Mouse (Mus musculus) ES-Bruce4 (cell line): ENCODE results near the gene Plcb4. TPM values are rescaled to one million over a fixed set of nuclear protein-coding genes. Genes with fewer than 3 reads are reported as not detected.

Source experiments
- H3K27ac ChIP-seq: 2 replicates; pipeline ENCODE4 v1.5.1; 2012; ENCODE audit warnings: low read length, inconsistent platforms; ENCODE audit not compliant: insufficient read depth
- H3K27me3 ChIP-seq: 2 replicates; pipeline ENCODE4 v1.6.1; 2012; ENCODE audit warnings: mild to moderate bottlenecking, low read length, inconsistent platforms; ENCODE audit not compliant: control insufficient read depth, poor library complexity, insufficient read depth, severe bottlenecking
- H3K36me3 ChIP-seq: 2 replicates; pipeline ENCODE4 v1.6.1; 2012; ENCODE audit warnings: inconsistent platforms, mild to moderate bottlenecking, low read length, moderate library complexity; ENCODE audit not compliant: control insufficient read depth, poor library complexity, insufficient read depth, severe bottlenecking
- H3K4me1 ChIP-seq: one replicate; pipeline ENCODE4 v1.8.1; 2011; ENCODE audit warnings: low read length; ENCODE audit not compliant: control insufficient read depth, insufficient read depth
- H3K4me3 ChIP-seq: 2 replicates; pipeline ENCODE4 v1.5.1; 2011; ENCODE audit warnings: low read depth, mild to moderate bottlenecking, low read length
- H3K9ac ChIP-seq: 2 replicates; pipeline ENCODE4 v1.6.1; 2012; ENCODE audit warnings: low read depth, mild to moderate bottlenecking, inconsistent platforms; ENCODE audit not compliant: poor library complexity, severe bottlenecking
- H3K9me3 ChIP-seq: replicated peaks from 2 replicates; pipeline ENCODE4 v1.6.1; 2012; ENCODE audit warnings: mild to moderate bottlenecking, low read length, inconsistent platforms; ENCODE audit not compliant: control insufficient read depth, poor library complexity, insufficient read depth, severe bottlenecking
- CTCF ChIP-seq: IDR thresholded peaks from one replicate; pipeline ENCODE4 v1.8.1; 2011; ENCODE audit warnings: low read depth, low read length
- EP300 ChIP-seq: IDR thresholded peaks from 2 replicates; pipeline ENCODE4 v1.6.1; 2011; ENCODE audit warnings: low read depth, low read length; ENCODE audit not compliant: insufficient read depth
- POLR2A ChIP-seq: IDR thresholded peaks from one replicate; pipeline ENCODE4 v1.8.1; 2011; ENCODE audit warnings: low read length; ENCODE audit not compliant: insufficient read depth
- polyA plus RNA-seq: library from polyadenylated mRNA; stranded (reverse); fragments of >200 nt; gene quantifications from 2 replicates; pipeline ENCODE4 v1.2.4, GENCODE M21; 2011; ENCODE audit warnings: low read depth; ENCODE audit not compliant: missing spikeins, insufficient read depth, insufficient read length

Gene Plcb4
- polyA plus RNA-seq, 1 experiment, result 19.3 TPM

DNA sequence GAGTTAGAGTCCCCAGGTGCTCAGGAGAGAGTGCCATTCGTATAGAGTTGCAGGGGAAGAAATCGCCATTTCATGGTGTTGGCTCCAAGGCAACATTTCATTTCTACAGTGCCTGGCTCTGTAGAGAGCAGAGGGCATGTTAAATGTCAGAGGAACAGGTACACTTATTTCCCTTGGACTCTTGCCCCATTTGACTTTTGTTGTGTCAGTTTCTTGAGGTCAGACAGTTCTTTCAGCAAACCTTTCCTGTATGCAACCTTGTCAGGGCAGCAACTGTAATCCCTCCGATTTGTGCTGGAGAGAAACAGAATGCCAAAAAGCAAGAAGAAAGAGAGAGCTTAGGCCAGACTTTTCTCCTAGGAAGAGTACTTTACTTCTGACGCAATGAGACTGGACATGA, 189.4 kb downstream of the Plcb4 start:
- Histone ChIP-seq H3K4me1 (no peaks in the 10 kb centered on the region), H3K36me3 (no peaks in the 10 kb centered on the region), H3K9ac (no peak overlapping the region), H3K4me3 (no peak overlapping the region), H3K27ac (no peak overlapping the region), H3K27me3 (no peaks in the 10 kb centered on the region), H3K9me3 (no peaks in the 10 kb centered on the region)
- TF ChIP-seq CTCF (no peak), EP300 (no peak), POLR2A (no peak)

DNA sequence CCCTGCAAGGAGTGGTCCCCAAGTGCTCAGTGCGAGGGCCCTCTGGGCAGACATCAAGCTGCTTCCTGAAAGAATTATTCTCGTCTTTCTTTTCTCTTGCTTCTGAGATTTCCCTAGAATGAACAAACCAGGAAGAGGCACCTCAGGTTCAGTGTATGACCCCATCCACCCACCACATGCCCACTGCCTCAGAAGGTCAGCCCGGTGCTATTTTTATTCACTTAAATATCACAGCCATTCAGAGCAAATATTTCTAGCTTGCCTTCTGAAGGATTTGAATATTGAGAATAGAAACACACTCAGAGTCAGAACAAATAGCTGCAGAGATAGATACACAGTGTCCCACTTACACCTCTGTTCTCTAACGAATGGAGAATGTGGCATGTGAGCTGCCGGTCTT, 193.2 kb downstream of the Plcb4 start:
- Histone ChIP-seq H3K36me3 (no peaks in the 10 kb centered on the region), H3K4me3 (no peak overlapping the region), H3K9ac (no peak overlapping the region), H3K27me3 (no peaks in the 10 kb centered on the region), H3K4me1 (peaks cover 2% of the 10 kb centered on the region), H3K9me3 (no peaks in the 10 kb centered on the region), H3K27ac (no peak overlapping the region)
- TF ChIP-seq POLR2A, result no peak
- TF ChIP-seq EP300, result no peak
- TF ChIP-seq CTCF, result no peak

- H3K27me3 ChIP-seq, result no peaks in the 10 kb centered on the region
- H3K4me1 ChIP-seq, result peaks cover 4% of the 10 kb centered on the region
- no peaks in the 10 kb centered on the region for H3K36me3 ChIP-seq
- TF ChIP-seq POLR2A, result no peak
- TF ChIP-seq CTCF, result no peak
- no peak for TF ChIP-seq EP300
- no peaks in the 10 kb centered on the region for H3K9me3 ChIP-seq
- no peak overlapping the region for H3K9ac ChIP-seq
- H3K27ac ChIP-seq, result no peak overlapping the region
- no peak overlapping the region for H3K4me3 ChIP-seq
These were observed 194.3 kb downstream of the Plcb4 start for GRCm38 (mm10) chr2:135853085-135853484.

DNA sequence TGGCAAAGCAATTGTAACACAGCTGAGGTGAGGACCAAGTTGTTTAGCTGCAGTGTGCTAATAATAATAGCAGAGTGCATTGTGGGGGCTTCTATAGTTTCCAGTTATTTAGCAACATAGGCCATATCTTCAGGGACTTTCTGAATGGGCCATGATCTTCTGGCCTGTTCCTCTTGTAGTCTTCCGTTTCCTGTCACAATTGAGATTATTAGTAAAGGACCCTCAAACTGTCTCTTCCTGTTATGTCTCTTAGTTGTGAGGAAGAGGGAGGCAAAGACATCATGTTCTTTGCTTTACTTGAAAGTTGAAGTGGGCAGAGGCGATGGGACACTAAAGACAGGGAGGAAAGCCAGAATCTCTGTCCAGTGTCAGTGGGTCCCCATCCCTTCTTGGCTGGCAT, 195.2 kb downstream of the Plcb4 start:
- Histone ChIP-seq H3K27me3 (no peaks in the 10 kb centered on the region), H3K4me3 (no peak overlapping the region), H3K36me3 (no peaks in the 10 kb centered on the region), H3K9ac (no peak overlapping the region), H3K27ac (no peak overlapping the region), H3K4me1 (peaks cover 4% of the 10 kb centered on the region), H3K9me3 (no peaks in the 10 kb centered on the region)
- no peak for TF ChIP-seq CTCF
- no peak for TF ChIP-seq POLR2A
- no peak for TF ChIP-seq EP300

DNA sequence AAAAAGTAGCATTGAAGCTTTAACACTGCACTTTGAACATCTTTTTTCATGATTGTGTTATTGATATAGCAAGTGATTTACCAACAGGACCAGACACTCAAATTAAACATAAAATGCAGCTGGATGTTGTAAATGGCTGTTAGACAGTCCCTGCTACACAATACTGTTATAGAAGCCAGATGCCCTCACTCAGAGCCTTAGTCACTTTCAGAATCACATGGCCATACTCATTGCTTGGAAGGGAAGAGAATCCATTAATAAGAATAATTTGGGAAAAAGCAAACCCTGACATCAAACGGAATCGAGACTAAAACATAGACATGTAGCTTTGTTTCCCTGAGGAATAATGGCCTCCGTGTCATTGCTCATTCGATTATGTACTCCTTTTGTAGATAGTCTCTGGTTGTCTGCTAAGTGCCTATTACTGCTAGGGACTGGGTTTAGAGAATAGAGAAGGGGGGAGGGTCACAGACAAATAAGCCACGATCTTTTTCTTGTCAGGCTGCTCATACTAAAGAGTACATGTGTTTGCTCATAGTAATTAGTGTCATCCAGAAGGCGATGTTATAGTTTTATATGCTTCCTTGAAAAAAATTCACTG, 197.2 kb downstream of the Plcb4 start:
- Histone ChIP-seq H3K9me3 (no peaks in the 10 kb centered on the region), H3K27me3 (no peaks in the 10 kb centered on the region), H3K27ac (no peak overlapping the region), H3K9ac (no peak overlapping the region), H3K36me3 (no peaks in the 10 kb centered on the region), H3K4me1 (peaks cover 4% of the 10 kb centered on the region), H3K4me3 (no peak overlapping the region)
- TF ChIP-seq POLR2A, result no peak
- no peak for TF ChIP-seq EP300
- TF ChIP-seq CTCF, result no peak

GRCm38 (mm10) chr2:135856826-135857225, 198.0 kb downstream of the Plcb4 start:
- peaks cover 4% of the 10 kb centered on the region for H3K4me1 ChIP-seq
- H3K36me3 ChIP-seq, result no peaks in the 10 kb centered on the region
- TF ChIP-seq EP300 (0 out of 2 replicates have a peak, but pooled peaks have one; percentile 41), CTCF (no peak), POLR2A (no peak)
- H3K9me3 ChIP-seq, result no peaks in the 10 kb centered on the region
- H3K4me3 ChIP-seq, result no peak overlapping the region
- H3K9ac ChIP-seq, result no peak overlapping the region
- H3K27ac ChIP-seq, result peak overlapping the region; percentile 48
- H3K27me3 ChIP-seq, result no peaks in the 10 kb centered on the region
